Mouse (Mus musculus): ENCODE measurements around the gene Echdc1. TPM values are rescaled to one million over a fixed set of nuclear protein-coding genes. Genes with fewer than 3 reads are reported as not detected.
A peak's percentile ranks its signal among the peaks of the same experiment; 100 is the strongest.

The Echdc1 gene
- polyA plus RNA-seq (2016; fragmentation: Nextera tagmentation; extraction: Ambion mirVana): 21.6 and 25.8 TPM in 2 replicates

GRCm38 (mm10) chr10:29313064-29313638 is at the start of gene Echdc1:
Echdc1 (plus strand) TSS chr10:29313166.
- peak within 1 kb of the TSS; percentile 94 for H3K27ac ChIP-seq (replicated peaks)
- H3K4me3 ChIP-seq: peak within 1 kb of the TSS; percentile 68
- no peaks in the 10 kb centered on the region for H3K27me3 ChIP-seq (replicated peaks; ENCODE audit: low read depth, poor library complexity, severe bottlenecking)
- DNase-seq (ENCODE audit: low spot score): peak; percentile 93
- H3K9me3 ChIP-seq: no peaks in the 10 kb centered on the region
- under 1% methylated on average over 47 of the region's 49 CpGs for WGBS
- no peaks in the 10 kb centered on the region for H3K36me3 ChIP-seq (replicated peaks)
- H3K4me1 ChIP-seq: peaks cover 12% of the 10 kb centered on the region

GRCm38 (mm10) chr10:29281736-29282135 is 31.2 kb upstream of the Echdc1 start:
- Histone ChIP-seq H3K27me3 (replicated peaks; ENCODE audit: low read depth, poor library complexity, severe bottlenecking) (no peaks in the 10 kb centered on the region), H3K4me3 (no peak overlapping the region), H3K36me3 (replicated peaks) (no peaks in the 10 kb centered on the region), H3K9me3 (no peaks in the 10 kb centered on the region), H3K27ac (replicated peaks) (no peak overlapping the region), H3K4me1 (no peaks in the 10 kb centered on the region)
- WGBS: 79% methylated on average over 1 of the region's 1 CpGs
- no peak for DNase-seq (ENCODE audit: low spot score)

GRCm38 (mm10) chr10:29285757-29286156 is 27.2 kb upstream of the Echdc1 start:
- no peak for DNase-seq (ENCODE audit: low spot score)
- WGBS: 76% methylated on average over 1 of the region's 1 CpGs
- Histone ChIP-seq H3K4me1 (no peaks in the 10 kb centered on the region), H3K27ac (replicated peaks) (no peak overlapping the region), H3K4me3 (no peak overlapping the region), H3K27me3 (replicated peaks; ENCODE audit: low read depth, poor library complexity, severe bottlenecking) (no peaks in the 10 kb centered on the region), H3K9me3 (no peaks in the 10 kb centered on the region), H3K36me3 (replicated peaks) (no peaks in the 10 kb centered on the region)

- H3K36me3 ChIP-seq (replicated peaks): no peaks in the 10 kb centered on the region
- no peak overlapping the region for H3K27ac ChIP-seq (replicated peaks)
- no peaks in the 10 kb centered on the region for H3K9me3 ChIP-seq
- no peak for DNase-seq (ENCODE audit: low spot score)
- WGBS: 93% methylated on average over 4 of the region's 4 CpGs
- no peaks in the 10 kb centered on the region for H3K4me1 ChIP-seq
- H3K4me3 ChIP-seq: no peak overlapping the region
- H3K27me3 ChIP-seq (replicated peaks; ENCODE audit: low read depth, poor library complexity, severe bottlenecking): no peaks in the 10 kb centered on the region
Observed at GRCm38 (mm10) chr10:29302230-29302629, 10.7 kb upstream of the Echdc1 start.

- 72% methylated on average over 4 of the region's 4 CpGs for WGBS
- no peaks in the 10 kb centered on the region for H3K36me3 ChIP-seq (replicated peaks)
- no peak overlapping the region for H3K27ac ChIP-seq (replicated peaks)
- H3K4me3 ChIP-seq: no peak overlapping the region
- no peaks in the 10 kb centered on the region for H3K9me3 ChIP-seq
- no peak for DNase-seq (ENCODE audit: low spot score)
- H3K4me1 ChIP-seq: peaks cover 12% of the 10 kb centered on the region
- H3K27me3 ChIP-seq (replicated peaks; ENCODE audit: low read depth, poor library complexity, severe bottlenecking): no peaks in the 10 kb centered on the region
Observed at GRCm38 (mm10) chr10:29311480-29312219, 1.3 kb upstream of the Echdc1 start.

GRCm38 (mm10) chr10:29313905-29314304 is 939 bp downstream of the Echdc1 start:
- Histone ChIP-seq H3K4me3 (peak overlapping the region; percentile 68), H3K27ac (replicated peaks) (no peak overlapping the region), H3K36me3 (replicated peaks) (peaks cover 7% of the 10 kb centered on the region), H3K9me3 (no peaks in the 10 kb centered on the region), H3K27me3 (replicated peaks; ENCODE audit: low read depth, poor library complexity, severe bottlenecking) (no peaks in the 10 kb centered on the region), H3K4me1 (peaks cover 12% of the 10 kb centered on the region)
- WGBS: 46% methylated on average over 5 of the region's 5 CpGs
- no peak for DNase-seq (ENCODE audit: low spot score)

GRCm38 (mm10) chr10:29324817-29325216 is 11.9 kb downstream of the Echdc1 start:
- H3K9me3 ChIP-seq: no peaks in the 10 kb centered on the region
- H3K36me3 ChIP-seq (replicated peaks): no peaks in the 10 kb centered on the region; the same call in 1 of the 2 replicates
- no peaks in the 10 kb centered on the region for H3K27me3 ChIP-seq (replicated peaks; ENCODE audit: low read depth, poor library complexity, severe bottlenecking)
- DNase-seq (ENCODE audit: low spot score): no peak
- H3K4me3 ChIP-seq: no peak overlapping the region
- WGBS: 98% methylated on average over 2 of the region's 2 CpGs
- no peaks in the 10 kb centered on the region for H3K4me1 ChIP-seq
- H3K27ac ChIP-seq (replicated peaks): no peak overlapping the region

GRCm38 (mm10) chr10:29333836-29334235 is 20.9 kb downstream of the Echdc1 start:
- DNase-seq (ENCODE audit: low spot score): no peak
- no peak overlapping the region for H3K4me3 ChIP-seq
- WGBS: 84% methylated on average over 4 of the region's 4 CpGs

GRCm38 (mm10) chr10:29338355-29339056 is 25.5 kb downstream of the Echdc1 start:
- Histone ChIP-seq H3K27me3 (replicated peaks; ENCODE audit: low read depth, poor library complexity, severe bottlenecking) (no peaks in the 10 kb centered on the region), H3K36me3 (replicated peaks) (peaks cover 15% of the 10 kb centered on the region), H3K4me1 (no peaks in the 10 kb centered on the region; the same call in 1 of the 2 replicates), H3K27ac (replicated peaks) (no peak overlapping the region), H3K9me3 (no peaks in the 10 kb centered on the region), H3K4me3 (no peak overlapping the region)
- WGBS: 50% methylated on average over 4 of the region's 4 CpGs
- peak; percentile 72 for DNase-seq (ENCODE audit: low spot score)

More at GRCm38 (mm10) chr10:29333836-29334235, 20.9 kb downstream of the Echdc1 start:
- Histone ChIP-seq H3K4me1 (no peaks in the 10 kb centered on the region; the same call in 1 of the 2 replicates), H3K27me3 (replicated peaks; ENCODE audit: low read depth, poor library complexity, severe bottlenecking) (no peaks in the 10 kb centered on the region), H3K36me3 (replicated peaks) (no peaks in the 10 kb centered on the region), H3K27ac (replicated peaks) (no peak overlapping the region), H3K9me3 (no peaks in the 10 kb centered on the region)

GRCm38 (mm10) chr10:29344232-29344631 is 31.3 kb downstream of the Echdc1 start:
- Histone ChIP-seq H3K36me3 (replicated peaks) (peaks cover 62% of the 10 kb centered on the region), H3K27me3 (replicated peaks; ENCODE audit: low read depth, poor library complexity, severe bottlenecking) (no peaks in the 10 kb centered on the region), H3K27ac (replicated peaks) (no peak overlapping the region), H3K4me3 (no peak overlapping the region), H3K9me3 (no peaks in the 10 kb centered on the region), H3K4me1 (no peaks in the 10 kb centered on the region)
- 92% methylated on average over 4 of the region's 4 CpGs for WGBS
- no peak for DNase-seq (ENCODE audit: low spot score)

GRCm38 (mm10) chr10:29346638-29347037 is 33.7 kb downstream of the Echdc1 start:
- WGBS: 93% methylated on average over 7 of the region's 7 CpGs
- Histone ChIP-seq H3K36me3 (replicated peaks) (peaks cover 72% of the 10 kb centered on the region), H3K4me1 (no peaks in the 10 kb centered on the region), H3K9me3 (no peaks in the 10 kb centered on the region), H3K4me3 (no peak overlapping the region), H3K27ac (replicated peaks) (no peak overlapping the region), H3K27me3 (replicated peaks; ENCODE audit: low read depth, poor library complexity, severe bottlenecking) (no peaks in the 10 kb centered on the region)
- no peak for DNase-seq (ENCODE audit: low spot score)

GRCm38 (mm10) chr10:29351420-29351819 is 38.5 kb downstream of the Echdc1 start:
- no peaks in the 10 kb centered on the region for H3K9me3 ChIP-seq
- no peaks in the 10 kb centered on the region for H3K27me3 ChIP-seq (replicated peaks; ENCODE audit: low read depth, poor library complexity, severe bottlenecking)
- no peak overlapping the region for H3K27ac ChIP-seq (replicated peaks)
- no peak for DNase-seq (ENCODE audit: low spot score)
- no peaks in the 10 kb centered on the region for H3K4me1 ChIP-seq
- H3K36me3 ChIP-seq (replicated peaks): peaks cover 59% of the 10 kb centered on the region
- WGBS: 94% methylated on average over 2 of the region's 2 CpGs
- H3K4me3 ChIP-seq: no peak overlapping the region

Data from embryonic facial prominence, embryonic 10.5 days (tissue).